Mouse (Mus musculus) C2C12 (cell line): Measurements from ENCODE around the gene Nat8f7.
"Not testable (repeated sequence)": the region's sequence is repeated elsewhere in the genome, so short reads cannot be mapped to it uniquely, and the experiment has no call there.

Source experiments
- CTCF ChIP-seq: IDR thresholded peaks from one replicate; pipeline ENCODE4 v1.5.1; 2011; ENCODE audit not compliant: control insufficient read depth, insufficient read depth, insufficient read length
- FOSL1 ChIP-seq: IDR thresholded peaks from one replicate; pipeline ENCODE4 v1.8.0; 2011; ENCODE audit warnings: mild to moderate bottlenecking, low read length; ENCODE audit not compliant: poor library complexity, insufficient read depth, severe bottlenecking
- MAX ChIP-seq: IDR thresholded peaks from one replicate; pipeline ENCODE4 v1.6.1; 2011; ENCODE audit warnings: mild to moderate bottlenecking, control low read depth
- MYOD1 ChIP-seq: IDR thresholded peaks from one replicate; pipeline ENCODE4 v1.6.1; 2011; ENCODE audit warnings: low read depth; ENCODE audit not compliant: control insufficient read depth, insufficient read length
- MYOG ChIP-seq: IDR thresholded peaks from one replicate; pipeline ENCODE4 v1.6.1; 2011; ENCODE audit not compliant: control insufficient read depth, insufficient read length; ENCODE audit errors: extremely low read depth
- USF1 ChIP-seq: IDR thresholded peaks from one replicate; pipeline ENCODE4 v1.6.1; 2011; ENCODE audit warnings: low read depth, mild to moderate bottlenecking, control low read depth, moderate library complexity

DNA sequence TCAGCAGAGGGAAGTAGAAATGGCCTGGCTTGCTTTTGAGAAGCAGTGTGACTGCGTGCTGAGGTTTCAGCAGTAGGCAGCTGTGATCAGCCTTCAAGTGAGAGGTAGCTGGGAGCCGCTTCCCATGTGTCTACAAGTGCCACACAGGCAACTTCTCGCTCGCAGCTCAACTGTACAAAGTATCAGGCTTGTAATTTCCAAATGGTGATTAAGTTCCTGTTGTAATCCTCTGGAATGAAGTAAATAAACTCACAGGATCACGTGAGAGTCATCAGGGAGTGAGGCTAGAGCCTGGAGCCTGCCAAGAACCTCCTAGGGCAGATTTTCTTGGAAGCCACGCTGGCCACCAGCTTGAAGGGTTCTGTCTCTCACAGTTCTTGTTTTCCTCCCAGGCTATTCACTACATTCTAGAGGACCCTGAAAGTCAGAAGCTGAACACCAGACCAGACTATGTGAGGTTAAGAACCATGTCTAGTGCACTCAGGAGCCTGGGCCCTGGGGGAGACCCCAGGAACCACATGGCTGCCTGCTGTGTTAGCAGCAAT is 42.8 kb upstream of the Nat8f7 start:
- TF ChIP-seq CTCF, USF1, MYOD1, MAX, MYOG, FOSL1: not testable (repeated sequence)
